Mouse (Mus musculus): ENCODE measurements around the gene Scnn1g.

Scnn1g gene

DNA sequence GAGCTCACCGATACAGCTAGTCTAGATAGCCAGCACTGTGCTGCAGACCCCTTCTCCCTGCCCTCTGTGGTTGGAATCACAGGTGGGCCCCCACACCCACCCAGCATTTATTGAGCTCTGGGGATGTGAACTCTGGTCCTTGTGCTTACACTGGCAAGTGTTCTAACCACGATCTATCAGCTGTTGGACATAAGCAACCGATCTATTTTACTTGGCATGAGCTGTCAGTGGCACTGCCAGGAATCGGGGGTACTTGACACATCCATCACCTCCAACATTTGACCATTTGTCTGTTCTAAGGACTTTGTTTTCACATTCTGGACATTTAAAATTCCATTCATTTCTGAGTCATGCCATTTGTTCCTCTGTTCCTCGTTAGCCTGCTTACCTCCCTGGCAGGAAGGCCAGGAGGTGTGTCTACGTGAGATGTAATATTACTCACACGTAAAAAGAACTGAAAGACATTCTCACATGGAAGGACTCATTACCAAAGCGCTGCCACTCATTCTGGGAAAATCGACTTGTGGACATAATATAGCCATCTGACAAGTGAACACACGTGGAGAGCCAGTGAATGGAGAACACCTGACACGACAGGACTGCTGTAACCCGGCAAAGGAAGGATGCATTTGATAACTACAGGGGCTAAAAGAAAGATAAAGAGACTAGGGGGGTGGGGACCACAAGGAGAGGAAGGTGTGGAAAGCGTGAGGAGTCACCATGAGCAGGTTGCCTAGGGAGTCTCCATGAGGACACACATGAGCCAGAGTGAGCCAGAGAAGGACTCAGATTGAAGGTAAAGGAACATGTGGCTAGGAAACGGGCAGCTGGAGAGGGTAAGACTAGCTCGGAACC, 73.7 kb downstream of the Scnn1g start:
- no peak for TF ChIP-seq GATA4 (IDR thresholded peaks at IDR 0.05; ENCODE audit: insufficient replicate concordance, low read length)
